ENCODE assay signal across 8 mouse cellular contexts in the genomic region with DNA sequence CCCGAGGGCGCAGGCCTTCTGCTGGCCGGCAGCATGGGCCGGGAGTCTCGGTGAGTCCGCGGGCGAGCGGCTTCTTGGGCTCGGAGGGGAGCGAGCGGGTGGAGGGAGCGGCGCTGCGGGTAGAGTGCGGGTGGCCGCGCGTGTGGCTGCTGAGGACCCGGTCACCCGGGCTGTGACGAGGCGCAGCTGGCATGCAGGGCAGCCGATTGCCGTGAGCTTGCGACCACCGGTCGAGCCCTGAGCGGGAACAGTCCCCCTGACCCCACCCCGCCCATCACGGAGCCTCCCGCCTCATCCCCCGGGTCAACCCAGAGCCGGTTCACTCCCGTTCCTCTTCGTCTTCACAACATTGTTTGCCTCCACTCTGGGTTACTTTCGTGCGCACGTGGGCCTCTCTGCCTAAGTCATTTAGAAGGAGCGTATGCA. TPM values are rescaled to one million over a fixed set of nuclear protein-coding genes. Genes with fewer than 3 reads are reported as not detected.
DNase-seq lines count a peak whose midpoint lies in the region; ATAC-seq and TF ChIP-seq lines count a peak whose summit lies in the region.

No protein-coding gene starts in this region.

- peaks cover 63% of the 10 kb centered on the region for H3K36me3 ChIP-seq in heart, embryonic 14.5 days (ENCODE audit: control insufficient read depth, insufficient read depth, low read length)
- H3K36me3 ChIP-seq in heart, postnatal 0 days (replicated peaks; ENCODE audit: control insufficient read depth, insufficient read depth, low read length): peaks cover 49% of the 10 kb centered on the region
- peaks cover 58% of the 10 kb centered on the region for H3K36me3 ChIP-seq in megakaryocyte, embryonic 14.5 days (replicated peaks; ENCODE audit: low read length)

- H3K4me3 ChIP-seq in heart, embryonic 14.5 days (ENCODE audit: control insufficient read depth in 1 of 2, insufficient read depth in 1 of 2, low read depth in 1 of 2, low read length in 2 of 2): peak overlapping the region; percentile 98 to 99
- peak overlapping the region; percentile 91 for H3K4me3 ChIP-seq in heart, postnatal 0 days (ENCODE audit: low read depth, low read length)
- H3K4me3 ChIP-seq in megakaryocyte, embryonic 14.5 days (replicated peaks): peak overlapping the region; percentile 99

- TF ChIP-seq CTCF in heart, postnatal 0 days (IDR thresholded peaks at IDR 0.05; ENCODE audit: low read depth): no peak

- no peaks in the 10 kb centered on the region for H3K9me3 ChIP-seq in heart, embryonic 14.5 days (ENCODE audit: control insufficient read depth, low read length)
- no peaks in the 10 kb centered on the region for H3K9me3 ChIP-seq in heart, postnatal 0 days (replicated peaks; ENCODE audit: control insufficient read depth, low read length)
- H3K9me3 ChIP-seq in megakaryocyte, embryonic 14.5 days: no peaks in the 10 kb centered on the region

- no peak overlapping the region; a peak in 1 of 4 replicates for H3K27ac ChIP-seq in heart, embryonic 14.5 days (replicated peaks in 1 of 2; ENCODE audit: control insufficient read depth in 1 of 2, insufficient read depth in 1 of 2, low read depth in 2 of 2, low read length in 2 of 2)
- H3K27ac ChIP-seq in heart, postnatal 0 days (ENCODE audit: low read depth): no peak overlapping the region

- no peaks in the 10 kb centered on the region for H3K27me3 ChIP-seq in heart, embryonic 14.5 days (ENCODE audit: control insufficient read depth, insufficient read depth, low read length)
- no peaks in the 10 kb centered on the region for H3K27me3 ChIP-seq in heart, postnatal 0 days (ENCODE audit: control insufficient read depth, insufficient read depth, low read length)
- H3K27me3 ChIP-seq in megakaryocyte, embryonic 14.5 days (replicated peaks): no peaks in the 10 kb centered on the region

- DNase-seq in heart, postnatal 10 days: no peak
- DNase-seq in MN1 (ENCODE audit: low spot score): peak; percentile 56
- no peak for DNase-seq in heart, postnatal 0 days (ENCODE audit: low spot score)
- no peak for DNase-seq in natural killer cell, adult 2 months (ENCODE audit: low spot score in 2 of 2)
- no peak for DNase-seq in gastrocnemius, postnatal 25 days
- no peak for DNase-seq in thymus, postnatal 14 days

- peak overlapping the region; percentile 93 for H3K9ac ChIP-seq in heart, embryonic 14.5 days (ENCODE audit: low read length)
- H3K9ac ChIP-seq in heart, postnatal 0 days (replicated peaks; ENCODE audit: low read depth, low read length): peak overlapping the region; percentile 84

- no peak for ATAC-seq in heart, embryonic 14.5 days (ENCODE audit: insufficient number of reproducible peaks, insufficient read depth, low FRiP score, low read depth)
- peak; percentile 54 for ATAC-seq in heart, postnatal 0 days (ENCODE audit: insufficient read depth, low read depth)

- H3K4me2 ChIP-seq in heart, embryonic 14.5 days (ENCODE audit: low read length): peak overlapping the region; percentile 90
- peak overlapping the region; percentile 96 for H3K4me2 ChIP-seq in heart, postnatal 0 days (ENCODE audit: low read depth, low read length)

- H3K4me1 ChIP-seq in heart, embryonic 14.5 days (ENCODE audit: control insufficient read depth in 2 of 2, insufficient read depth in 2 of 2, low read length in 2 of 2): peaks cover 0 to 11% of the 10 kb centered on the region in 2 experiments; a peak in 2 of 4 replicates
- peaks cover 7% of the 10 kb centered on the region for H3K4me1 ChIP-seq in heart, postnatal 0 days (ENCODE audit: control insufficient read depth, insufficient read depth)
- H3K4me1 ChIP-seq in megakaryocyte, embryonic 14.5 days: peaks cover 48% of the 10 kb centered on the region

- TF ChIP-seq EP300 in heart, postnatal 0 days (IDR thresholded peaks at IDR 0.05; ENCODE audit: low read depth): no peak

- under 1% methylated on average over 40 of the region's 40 CpGs for WGBS in heart, embryonic 14.5 days
- WGBS in heart, postnatal 0 days: under 1% methylated on average over 38 of the region's 40 CpGs

- intact Hi-C loops in heart, postnatal 10 days (cut with DNase I): no loop called here

RNA-seq across cellular contexts. Expression of a gene that starts 0.3 kb away (rescaled TPM):
- 22.0 and 22.8 TPM in 2 replicates for polyA plus RNA-seq in heart, embryonic 14.5 days (2014; fragmentation: Nextera tagmentation; extraction: Ambion mirVana)
- 10 to 100 TPM; 29.8 to 33.5 TPM for total RNA-seq in heart, postnatal 10 days (2021)
- 8.9 and 10.6 TPM in 2 replicates for total RNA-seq in heart, postnatal 0 days (2014; rRNA removed; ENCODE audit: low replicate concordance)
- 13.1 and 14.3 TPM in 2 replicates for polyA plus RNA-seq in heart, postnatal 0 days (2015; fragmentation: Nextera tagmentation; extraction: Ambion mirVana)
- 5.4 and 12.8 TPM in 2 replicates for polyA plus RNA-seq in megakaryocyte, embryonic 14.5 days (2012; ENCODE audit: insufficient read depth, low replicate concordance)
- total RNA-seq in gastrocnemius, postnatal 25 days (2021): 10 to 100 TPM; 17.1 to 18.5 TPM

RNA-seq across cellular contexts. Expression of a gene that starts 12.4 kb away (rescaled TPM):
- 35.3 and 41.2 TPM in 2 replicates for polyA plus RNA-seq in heart, embryonic 14.5 days (2014; fragmentation: Nextera tagmentation; extraction: Ambion mirVana)
- 10 to 100 TPM; 14.5 to 18.0 TPM for total RNA-seq in heart, postnatal 10 days (2021)
- total RNA-seq in heart, postnatal 0 days (2014; rRNA removed; ENCODE audit: low replicate concordance): 17.9 and 18.5 TPM in 2 replicates
- 30.9 and 31.0 TPM in 2 replicates for polyA plus RNA-seq in heart, postnatal 0 days (2015; fragmentation: Nextera tagmentation; extraction: Ambion mirVana)
- 12.6 and 59.7 TPM in 2 replicates for polyA plus RNA-seq in megakaryocyte, embryonic 14.5 days (2012; ENCODE audit: insufficient read depth, low replicate concordance)
- 1 to 10 TPM; 8.2 to 9.2 TPM for total RNA-seq in gastrocnemius, postnatal 25 days (2021)

RNA-seq across cellular contexts. Expression of a gene that starts 35.5 kb away (rescaled TPM):
- 16.4 and 17.2 TPM in 2 replicates for polyA plus RNA-seq in heart, embryonic 14.5 days (2014; fragmentation: Nextera tagmentation; extraction: Ambion mirVana)
- total RNA-seq in heart, postnatal 10 days (2021): 10 to 100 TPM; 11.2 to 12.2 TPM
- total RNA-seq in heart, postnatal 0 days (2014; rRNA removed; ENCODE audit: low replicate concordance): 24.5 and 37.6 TPM in 2 replicates
- polyA plus RNA-seq in heart, postnatal 0 days (2015; fragmentation: Nextera tagmentation; extraction: Ambion mirVana): 15.7 and 17.3 TPM in 2 replicates
- 11.6 and 13.8 TPM in 2 replicates for polyA plus RNA-seq in megakaryocyte, embryonic 14.5 days (2012; ENCODE audit: insufficient read depth, low replicate concordance)
- 1 to 10 TPM; 4.5 to 6.9 TPM for total RNA-seq in gastrocnemius, postnatal 25 days (2021)

RNA-seq across cellular contexts. Expression of a gene that starts 57.8 kb away (rescaled TPM):
- 74.8 and 75.4 TPM in 2 replicates for polyA plus RNA-seq in heart, embryonic 14.5 days (2014; fragmentation: Nextera tagmentation; extraction: Ambion mirVana)
- 10 to 100 TPM; 61.0 to 66.0 TPM for total RNA-seq in heart, postnatal 10 days (2021)
- total RNA-seq in heart, postnatal 0 days (2014; rRNA removed; ENCODE audit: low replicate concordance): 95.1 and 118 TPM in 2 replicates
- 34.8 and 36.0 TPM in 2 replicates for polyA plus RNA-seq in heart, postnatal 0 days (2015; fragmentation: Nextera tagmentation; extraction: Ambion mirVana)
- polyA plus RNA-seq in megakaryocyte, embryonic 14.5 days (2012; ENCODE audit: insufficient read depth, low replicate concordance): 1.5 and 4.6 TPM in 2 replicates
- total RNA-seq in gastrocnemius, postnatal 25 days (2021): 10 to 100 TPM; 25.7 to 29.7 TPM
